Mouse (Mus musculus): Measurements from ENCODE around the gene Epb41.

Epb41 gene

GRCm38 (mm10) chr4:132074933-132075769, at the start of gene Epb41:
Epb41 (minus strand) TSS chr4:132075321.
- DNase-seq (ENCODE audit: low read depth in 1 of 2, low spot score in 2 of 2), result peak; percentile 93

GRCm38 (mm10) chr4:132123166-132123565, 48.0 kb upstream of the Epb41 start:
- DNase-seq (ENCODE audit: low read depth in 1 of 2, low spot score in 2 of 2), result no peak

DNA sequence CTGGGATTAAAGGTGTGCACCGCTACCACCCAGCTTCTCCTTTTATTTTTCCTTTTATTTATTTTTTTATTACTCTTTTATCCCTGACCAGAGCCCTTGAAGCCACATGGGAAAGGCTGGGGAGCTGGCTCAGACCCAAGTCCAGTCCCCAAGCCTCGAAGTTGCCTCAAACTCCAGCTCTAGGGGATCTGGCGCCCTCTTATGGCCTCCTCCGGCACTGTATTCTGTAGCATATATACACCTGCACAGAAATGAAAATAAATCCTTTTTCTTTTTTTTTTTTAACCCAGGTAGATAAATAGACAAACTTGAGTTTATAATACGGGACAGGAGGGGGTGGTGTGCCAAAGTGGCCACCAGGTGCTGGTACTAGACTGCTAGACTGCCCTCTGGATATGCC, 46.6 kb upstream of the Epb41 start:
- DNase-seq (ENCODE audit: low read depth in 1 of 2, low spot score in 2 of 2), result no peak

DNA sequence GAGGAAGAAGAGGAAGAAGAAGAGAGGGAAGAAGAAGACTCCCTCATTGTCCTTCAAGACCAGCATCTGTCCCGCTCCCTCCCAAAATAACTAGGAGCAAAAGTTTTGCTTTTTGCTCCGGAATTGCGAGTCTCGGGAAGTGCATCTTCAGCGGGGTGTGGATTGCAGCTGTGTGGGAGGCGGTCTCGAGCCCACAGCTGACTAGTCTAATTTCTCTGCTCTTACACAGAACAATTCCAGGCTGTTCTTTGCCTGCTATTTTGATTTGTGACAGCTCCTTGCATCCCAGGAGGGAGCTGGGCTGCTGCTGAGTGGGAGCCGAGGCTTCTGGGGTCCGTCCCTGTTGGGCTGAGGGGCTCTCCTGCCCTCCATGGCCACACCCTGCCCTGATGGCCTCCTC, 44.4 kb upstream of the Epb41 start:
- DNase-seq (ENCODE audit: low read depth in 1 of 2, low spot score in 2 of 2), result no peak

DNA sequence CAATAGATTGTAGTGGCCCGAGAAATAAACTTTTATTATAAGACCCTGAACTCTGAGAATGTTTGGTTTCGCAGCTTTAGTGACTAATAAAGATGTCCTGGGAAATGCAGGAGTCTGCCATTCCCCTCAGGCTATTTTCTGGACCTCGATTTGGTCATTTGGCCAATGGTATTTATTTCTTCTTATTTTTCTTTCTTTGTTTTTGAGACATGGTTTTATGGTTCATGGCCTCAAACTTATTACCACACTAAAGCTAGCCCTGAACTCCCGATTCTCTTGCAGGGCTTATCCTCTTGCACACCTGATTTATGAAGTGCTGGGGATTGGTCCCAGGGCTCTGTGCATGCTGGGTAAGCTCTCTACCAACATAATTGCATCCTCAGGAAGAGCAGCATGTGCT, 41.2 kb upstream of the Epb41 start:
- no peak for DNase-seq (ENCODE audit: low read depth in 1 of 2, low spot score in 2 of 2)

GRCm38 (mm10) chr4:132113411-132114095, 38.4 kb upstream of the Epb41 start:
- peak in 1 of 2 experiments; percentile 2 for DNase-seq (ENCODE audit: low read depth in 1 of 2, low spot score in 2 of 2)

GRCm38 (mm10) chr4:132111227-132111626, 36.1 kb upstream of the Epb41 start:
- no peak for DNase-seq (ENCODE audit: low read depth in 1 of 2, low spot score in 2 of 2)

DNA sequence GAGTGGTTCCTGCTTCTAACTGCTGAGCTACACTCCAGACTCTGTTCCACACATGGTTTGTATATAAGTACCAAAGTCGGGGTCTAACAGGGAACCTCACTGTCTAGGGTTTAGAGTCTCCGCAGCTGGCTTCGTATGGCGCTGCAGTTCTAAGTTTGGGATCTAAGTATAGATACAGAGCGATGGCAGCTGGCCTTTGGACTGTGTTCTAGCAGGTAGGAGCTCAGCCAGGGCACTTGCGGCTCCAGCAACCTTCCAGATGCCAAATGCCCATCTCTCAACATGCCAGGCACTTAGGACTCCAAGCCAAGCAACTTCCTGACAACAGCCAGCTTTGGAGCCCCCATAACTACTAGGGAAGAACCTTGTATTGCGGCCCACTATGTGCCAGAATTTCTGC, 33.1 kb upstream of the Epb41 start:
- no peak for DNase-seq (ENCODE audit: low read depth in 1 of 2, low spot score in 2 of 2)

DNA sequence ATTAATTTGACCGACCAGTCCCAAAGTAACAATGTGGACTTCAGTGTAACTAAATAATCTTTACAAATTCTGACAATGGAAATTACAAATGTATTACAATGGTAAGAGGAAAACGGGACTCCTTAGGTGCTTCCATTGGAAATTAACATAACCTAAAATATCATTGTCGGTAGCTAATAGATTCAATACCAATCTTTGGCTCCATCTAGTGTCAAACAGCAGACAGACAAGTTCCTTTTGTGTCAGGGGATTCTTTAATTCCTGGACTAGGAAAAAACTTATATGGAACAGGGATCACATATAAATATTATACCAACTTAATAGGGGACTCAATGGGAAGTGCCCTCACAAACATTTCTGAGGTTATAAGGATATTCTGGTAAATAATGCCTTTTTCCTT, 26.0 kb upstream of the Epb41 start:
- no peak for DNase-seq (ENCODE audit: low read depth in 1 of 2, low spot score in 2 of 2)

GRCm38 (mm10) chr4:132099548-132099947, 24.4 kb upstream of the Epb41 start:
- DNase-seq (ENCODE audit: low read depth in 1 of 2, low spot score in 2 of 2), result no peak

DNA sequence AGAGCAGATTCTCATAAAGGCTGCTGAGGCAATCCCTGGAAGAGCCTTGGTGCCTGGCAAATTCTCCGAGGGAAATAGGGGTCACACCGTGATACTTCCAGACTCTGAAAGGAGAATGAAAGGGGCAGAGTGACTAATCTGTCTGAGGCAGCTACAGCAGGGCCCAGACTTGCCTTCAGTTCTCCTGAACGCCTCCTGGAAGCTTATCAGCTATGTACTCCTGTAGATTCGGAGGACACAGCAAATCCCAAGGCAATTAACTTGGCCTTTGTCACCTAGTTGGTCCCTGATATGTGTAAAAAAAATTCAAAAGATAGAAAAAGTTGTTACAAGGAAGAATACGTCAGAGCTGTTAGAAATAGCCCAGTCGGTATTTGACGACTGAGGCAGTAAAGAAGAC, 19.9 kb upstream of the Epb41 start:
- no peak for DNase-seq (ENCODE audit: low read depth in 1 of 2, low spot score in 2 of 2)

DNA sequence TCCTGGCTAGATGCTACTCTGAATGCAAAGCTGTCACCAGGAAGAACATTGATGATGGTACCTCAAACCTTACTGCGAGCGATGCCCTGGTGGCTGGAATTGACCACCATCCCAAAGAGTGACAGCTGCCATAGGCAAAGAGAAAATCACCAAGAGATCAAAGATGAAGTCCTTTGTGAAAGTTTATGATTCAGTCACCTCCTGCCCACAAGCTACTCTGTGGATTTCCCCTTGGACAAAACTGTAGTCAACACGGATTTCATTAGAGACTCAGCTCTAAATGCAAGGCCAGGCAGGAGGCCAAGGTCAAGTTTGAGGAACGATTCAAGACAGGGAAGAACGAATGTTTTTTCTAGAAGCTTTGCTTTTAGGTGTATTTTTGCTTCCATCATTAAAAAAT, 18.8 kb upstream of the Epb41 start:
- DNase-seq (ENCODE audit: low read depth in 1 of 2, low spot score in 2 of 2), result no peak

GRCm38 (mm10) chr4:132093136-132093535, 18.0 kb upstream of the Epb41 start:
- no peak for DNase-seq (ENCODE audit: low read depth in 1 of 2, low spot score in 2 of 2)

DNA sequence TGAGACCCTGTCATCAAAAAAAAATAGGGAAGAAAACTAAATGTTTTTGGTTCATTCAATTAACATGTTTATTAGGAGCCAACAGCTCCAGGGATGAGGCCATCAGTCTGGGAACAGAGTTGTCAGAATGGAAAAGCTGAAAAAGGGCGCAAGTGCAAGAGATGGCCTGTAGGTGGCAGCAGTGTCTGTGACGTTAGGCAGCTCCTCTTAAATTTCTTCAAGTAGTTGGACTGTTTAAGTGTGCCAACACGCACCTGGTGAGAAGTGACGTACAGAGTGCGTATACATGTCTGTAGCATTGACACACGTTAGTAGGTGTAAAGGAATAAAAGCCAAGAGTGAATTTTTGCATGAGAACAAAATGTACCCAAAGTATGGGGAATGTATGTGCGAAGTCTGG, 13.8 kb upstream of the Epb41 start:
- DNase-seq (ENCODE audit: low read depth in 1 of 2, low spot score in 2 of 2), result no peak

DNA sequence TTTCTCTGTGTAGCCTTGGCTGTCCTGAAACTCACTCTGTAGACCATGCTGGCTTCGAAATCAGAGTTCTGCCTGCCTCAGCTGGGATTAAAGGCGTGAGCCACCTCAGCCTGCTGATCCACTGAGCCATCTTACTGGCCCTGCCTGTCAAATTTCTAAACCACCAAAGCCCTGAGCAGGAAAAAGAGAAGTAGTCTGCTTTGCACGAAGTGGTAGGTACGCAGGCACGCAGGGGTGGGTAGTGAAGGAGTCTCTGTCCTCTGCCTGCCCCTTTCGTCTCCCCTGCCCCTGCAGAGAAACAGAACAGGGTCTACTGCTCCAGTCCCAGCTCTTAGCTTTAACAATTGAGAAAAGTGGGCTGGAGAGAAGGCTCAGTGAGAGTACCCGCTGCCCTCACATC, 10.0 kb upstream of the Epb41 start:
- DNase-seq (ENCODE audit: low read depth in 1 of 2, low spot score in 2 of 2), result no peak

- DNase-seq (ENCODE audit: low read depth in 1 of 2, low spot score in 2 of 2), result no peak
Measured at GRCm38 (mm10) chr4:132080492-132080983, 5.4 kb upstream of the Epb41 start.

- DNase-seq (ENCODE audit: low read depth in 1 of 2, low spot score in 2 of 2), result peak in 1 of 2 experiments; percentile 41
Measured at GRCm38 (mm10) chr4:132079555-132080275, 4.6 kb upstream of the Epb41 start.

- DNase-seq (ENCODE audit: low read depth in 1 of 2, low spot score in 2 of 2), result peak; percentile 60 to 75
Measured at GRCm38 (mm10) chr4:132078296-132078714, 3.2 kb upstream of the Epb41 start.

GRCm38 (mm10) chr4:132077445-132077844, 2.3 kb upstream of the Epb41 start:
- no peak for DNase-seq (ENCODE audit: low read depth in 1 of 2, low spot score in 2 of 2)

- DNase-seq (ENCODE audit: low read depth in 1 of 2, low spot score in 2 of 2), result no peak
Measured at GRCm38 (mm10) chr4:132076480-132077405, 1.6 kb upstream of the Epb41 start.

GRCm38 (mm10) chr4:132075796-132076195, 675 bp upstream of the Epb41 start:
- DNase-seq (ENCODE audit: low read depth in 1 of 2, low spot score in 2 of 2), result no peak

All from monocyte, adult 2 months (primary cell).